Mouse (Mus musculus) heart, adult 8-10 months (tissue): Measurements from ENCODE around the gene Bmp2. TPM values are rescaled to one million over a fixed set of nuclear protein-coding genes. Genes with fewer than 3 reads are reported as not detected.
A peak's percentile ranks its signal among the peaks of the same experiment; 100 is the strongest.

Experiments
- DNase-seq: peaks from one replicate; pipeline ENCODE4 v3.0.0; 2022; ENCODE audit warnings: low spot score
- total RNA-seq, 4 experiments: library from RNA; stranded (reverse); gene quantifications; 2 replicates each; pipeline ENCODE4 v1.2.4; 2022

Gene Bmp2
- 1 to 10 TPM; 1.0 to 1.3 (median 1.2) TPM for total RNA-seq

- peak; percentile 48 for DNase-seq
These were observed at the start of gene Bmp2 for GRCm38 (mm10) chr2:133552031-133552841. Gene Bmp2 (plus strand): TSS chr2:133552159.

GRCm38 (mm10) chr2:133505678-133506077 lies 46.3 kb upstream of the Bmp2 start:
- no peak for DNase-seq

- DNase-seq = no peak
These were observed 44.9 kb upstream of the Bmp2 start for GRCm38 (mm10) chr2:133507045-133507444.

- no peak for DNase-seq
These were observed 42.8 kb upstream of the Bmp2 start for GRCm38 (mm10) chr2:133509141-133509540.

- DNase-seq = no peak
These were observed 40.8 kb upstream of the Bmp2 start for GRCm38 (mm10) chr2:133511011-133511779.

- no peak for DNase-seq
These were observed 35.5 kb upstream of the Bmp2 start for GRCm38 (mm10) chr2:133516331-133517046.

- DNase-seq = no peak
These were observed 34.1 kb upstream of the Bmp2 start for GRCm38 (mm10) chr2:133517867-133518266.

GRCm38 (mm10) chr2:133521193-133521592 lies 30.8 kb upstream of the Bmp2 start:
- DNase-seq = peak; percentile 23

DNA sequence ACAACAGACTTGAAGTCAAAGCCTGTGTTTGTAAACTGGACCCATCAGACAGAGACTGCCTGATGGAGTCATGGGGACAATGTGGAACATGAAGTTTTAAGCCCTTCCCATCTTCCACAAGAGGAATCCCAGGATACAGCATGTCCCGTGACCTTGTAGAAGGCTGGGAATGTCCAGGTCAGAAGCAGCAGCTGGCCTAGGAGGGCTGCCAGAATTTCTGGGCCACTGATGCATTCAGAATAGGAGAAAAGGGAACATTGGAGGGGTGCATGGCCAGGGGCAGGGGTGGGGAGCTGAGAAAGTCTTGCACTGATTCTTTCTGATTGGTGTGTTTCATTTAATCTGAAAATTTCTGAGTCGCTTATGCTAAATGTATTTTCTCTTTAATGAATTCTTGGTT lies 29.8 kb upstream of the Bmp2 start:
- DNase-seq = peak; percentile 49

DNA sequence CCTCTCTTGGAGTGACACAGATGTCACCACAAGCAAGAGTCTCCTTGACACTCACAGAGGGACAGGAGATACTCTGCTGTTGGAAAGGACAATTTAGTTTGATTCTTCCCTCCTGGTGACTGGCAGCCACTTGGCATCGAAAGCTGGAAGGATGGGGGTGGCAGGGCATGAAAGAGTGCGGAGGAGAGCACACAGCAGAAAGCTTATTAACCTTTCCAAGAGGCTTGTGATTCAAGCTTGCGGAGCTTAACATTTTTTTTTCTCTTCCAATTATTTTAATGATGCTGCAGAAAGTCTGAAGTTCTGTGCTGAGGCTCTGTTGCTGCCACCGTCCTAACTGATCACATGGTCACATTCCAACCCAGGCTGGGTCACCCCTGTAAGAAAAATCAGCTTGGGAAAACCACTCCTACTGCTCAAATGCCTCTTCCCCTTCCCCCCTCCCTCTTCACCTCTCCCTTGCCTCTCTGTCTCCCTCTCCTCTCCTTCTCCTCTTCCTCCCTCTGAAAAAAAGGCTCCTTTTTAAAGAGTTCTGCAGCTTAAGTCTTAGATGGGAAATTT lies 26.3 kb upstream of the Bmp2 start:
- no peak for DNase-seq

DNA sequence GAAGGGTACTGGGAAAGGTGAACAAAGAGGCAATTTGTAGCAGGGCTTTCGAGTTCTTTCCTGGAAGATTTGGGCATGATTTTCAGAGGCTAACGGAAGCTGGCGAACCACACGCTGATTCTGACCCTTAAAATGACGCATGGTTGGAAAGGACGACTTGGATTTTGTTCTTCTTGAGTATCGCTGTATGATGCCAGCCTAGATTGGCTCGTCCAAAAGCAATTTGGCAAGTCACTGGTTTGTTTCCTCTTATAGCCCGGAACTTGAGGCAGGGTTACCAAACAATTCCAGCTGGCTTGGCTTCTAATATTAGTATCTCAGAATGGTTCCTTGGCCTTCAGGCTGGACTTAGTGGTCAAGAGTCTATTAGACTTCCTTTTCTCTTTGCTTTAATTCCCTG lies 22.6 kb upstream of the Bmp2 start:
- no peak for DNase-seq

- no peak for DNase-seq
These were observed 18.9 kb upstream of the Bmp2 start for GRCm38 (mm10) chr2:133533073-133533472.

GRCm38 (mm10) chr2:133535481-133535880 lies 16.5 kb upstream of the Bmp2 start:
- DNase-seq = no peak

DNA sequence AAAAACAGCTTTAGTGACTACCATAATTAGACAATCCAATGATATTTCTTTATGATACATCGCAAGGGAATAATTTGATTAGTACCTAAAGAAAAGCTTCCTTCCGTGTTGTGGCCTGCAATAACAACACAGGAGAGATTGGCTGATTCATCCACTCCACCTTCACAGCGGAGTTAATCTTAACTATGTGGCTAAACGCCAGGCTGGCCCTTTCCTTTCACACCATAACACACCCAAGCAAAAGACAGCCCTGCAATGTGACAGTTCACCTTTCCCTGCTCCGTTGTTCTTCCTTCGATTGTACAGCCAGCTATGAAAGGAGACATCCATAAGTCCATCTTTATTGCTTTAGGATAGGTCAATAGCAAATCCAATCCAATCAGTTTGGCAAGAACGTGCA lies 15.1 kb upstream of the Bmp2 start:
- no peak for DNase-seq

DNA sequence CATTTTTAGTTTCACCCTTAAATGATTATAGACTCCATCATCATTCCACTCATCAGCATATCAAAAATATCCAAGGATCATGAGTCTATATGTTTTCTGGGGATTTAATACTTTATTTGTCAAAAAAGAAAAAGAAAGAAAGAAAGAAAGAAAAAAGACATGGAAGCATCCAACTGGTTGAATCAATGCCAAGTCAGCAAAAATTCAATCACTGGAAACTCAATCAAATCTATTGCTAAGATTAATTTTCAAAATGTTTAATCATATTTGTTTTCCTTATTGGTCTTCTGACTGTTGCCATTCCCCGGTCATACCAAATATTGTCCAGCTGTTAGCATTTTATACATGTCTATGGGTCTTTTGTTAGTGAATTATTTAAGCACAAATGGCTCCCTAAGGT lies 11.3 kb upstream of the Bmp2 start:
- DNase-seq = no peak

DNA sequence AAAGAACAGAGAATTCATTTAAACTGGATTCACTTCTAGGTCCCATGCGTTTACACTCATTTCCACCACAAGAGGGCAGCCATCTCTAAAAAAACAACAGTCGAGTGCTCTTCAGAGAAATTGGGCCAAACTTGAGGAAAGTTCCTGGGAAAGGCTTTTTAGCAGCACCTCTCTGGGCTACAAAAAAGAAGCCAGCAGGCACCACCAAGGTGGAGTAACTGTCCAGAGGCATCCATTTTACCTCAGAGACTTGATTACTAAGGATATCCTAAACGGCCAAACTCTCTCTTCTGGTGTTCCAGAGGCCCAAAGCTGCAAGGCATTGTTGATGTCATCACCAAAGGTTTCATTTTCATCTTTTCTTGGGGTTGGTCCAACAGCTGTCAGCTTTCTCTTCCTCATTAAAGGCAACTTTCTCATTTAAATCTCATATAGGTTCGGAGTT lies 1.7 kb upstream of the Bmp2 start:
- DNase-seq = peak; percentile 77

DNA sequence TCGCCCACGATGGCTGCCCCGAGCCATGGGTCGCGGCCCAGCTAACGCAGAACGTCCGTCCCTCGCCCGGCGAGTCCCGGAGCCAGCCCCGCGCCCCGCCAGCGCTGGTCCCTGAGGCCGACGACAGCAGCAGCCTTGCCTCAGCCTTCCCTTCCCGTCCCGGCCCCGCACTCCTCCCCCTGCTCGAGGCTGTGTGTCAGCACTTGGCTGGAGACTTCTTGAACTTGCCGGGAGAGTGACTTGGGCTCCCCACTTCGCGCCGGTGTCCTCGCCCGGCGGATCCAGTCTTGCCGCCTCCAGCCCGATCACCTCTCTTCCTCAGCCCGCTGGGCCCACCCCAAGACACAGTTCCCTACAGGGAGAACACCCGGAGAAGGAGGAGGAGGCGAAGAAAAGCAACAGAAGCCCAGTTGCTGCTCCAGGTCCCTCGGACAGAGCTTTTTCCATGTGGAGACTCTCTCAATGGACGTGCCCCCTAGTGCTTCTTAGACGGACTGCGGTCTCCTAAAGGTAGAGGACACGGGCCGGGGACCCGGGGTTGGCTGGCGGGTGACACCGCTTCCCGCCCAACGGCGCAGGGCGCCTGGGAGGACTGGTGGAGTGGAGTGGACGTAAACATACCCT lies 995 bp downstream of the Bmp2 start:
- DNase-seq = peak; percentile 44

GRCm38 (mm10) chr2:133553911-133554285 lies 1.9 kb downstream of the Bmp2 start:
- no peak for DNase-seq

DNA sequence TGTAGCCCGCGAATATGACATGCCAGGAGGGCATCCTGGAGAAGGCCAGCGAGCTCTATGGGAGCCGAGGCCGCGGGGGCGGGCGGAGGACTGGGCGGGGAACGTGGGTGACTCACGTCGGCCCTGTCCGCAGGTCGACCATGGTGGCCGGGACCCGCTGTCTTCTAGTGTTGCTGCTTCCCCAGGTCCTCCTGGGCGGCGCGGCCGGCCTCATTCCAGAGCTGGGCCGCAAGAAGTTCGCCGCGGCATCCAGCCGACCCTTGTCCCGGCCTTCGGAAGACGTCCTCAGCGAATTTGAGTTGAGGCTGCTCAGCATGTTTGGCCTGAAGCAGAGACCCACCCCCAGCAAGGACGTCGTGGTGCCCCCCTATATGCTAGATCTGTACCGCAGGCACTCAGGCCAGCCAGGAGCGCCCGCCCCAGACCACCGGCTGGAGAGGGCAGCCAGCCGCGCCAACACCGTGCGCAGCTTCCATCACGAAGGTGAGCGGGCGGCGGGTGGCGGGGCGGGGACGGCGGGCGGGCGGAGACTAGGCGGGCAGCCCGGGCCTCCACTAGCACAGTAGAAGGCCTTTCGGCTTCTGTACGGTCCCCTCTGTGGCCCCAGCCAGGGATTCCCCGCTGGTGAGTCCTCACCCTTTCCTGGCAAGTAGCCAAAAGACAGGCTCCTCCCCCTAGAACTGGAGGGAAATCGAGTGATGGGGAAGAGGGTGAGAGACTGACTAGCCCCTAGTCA lies 2.5 kb downstream of the Bmp2 start:
- peak; percentile 14 for DNase-seq

DNA sequence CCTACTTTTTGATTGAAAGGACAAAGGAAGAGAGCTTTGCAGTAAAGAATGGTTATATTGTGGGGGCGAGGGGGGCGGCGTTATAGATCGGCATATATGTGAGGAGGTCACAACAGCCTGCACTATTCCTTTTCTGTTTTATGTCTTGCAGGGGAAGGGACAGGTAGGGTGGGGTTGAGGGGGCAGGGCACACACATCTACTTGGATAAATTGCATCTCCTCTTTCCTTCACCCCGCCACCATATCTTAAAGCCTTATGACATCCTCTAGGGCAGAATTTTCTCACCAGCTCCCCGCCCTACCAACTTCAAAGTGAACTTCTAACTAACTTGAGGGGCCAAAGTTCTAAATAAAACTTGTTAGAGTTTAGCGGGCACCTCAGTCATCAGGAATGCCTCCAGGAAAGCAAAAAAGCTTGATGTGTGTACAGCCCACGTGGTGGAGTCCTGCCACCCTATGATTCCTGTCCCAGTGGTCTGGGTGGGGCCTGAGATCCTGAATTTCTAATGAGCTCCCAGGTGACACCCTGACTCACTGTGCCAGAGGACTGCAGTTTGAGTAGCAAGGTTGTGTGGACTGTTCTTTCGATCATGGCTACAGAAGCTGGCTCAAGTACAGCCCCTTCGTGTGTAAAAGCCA lies 12.4 kb downstream of the Bmp2 start:
- DNase-seq = no peak
